Mouse (Mus musculus) kidney, postnatal 14 days (tissue): ENCODE measurements at regions not wholly inside any gene's neighbourhood (a gene's known extent, or its start where the extent isn't known, plus 50 kb on each side); places are given as distances from the start of the nearest gene placed in this dataset.

Source experiments
- DNase-seq: peaks from one replicate; pipeline ENCODE4 v3.0.0; 2022; ENCODE audit warnings: mixed read lengths

GRCm38 (mm10) chr1:157013669-157014048 is 74.2 kb upstream of the Ralgps2 start:
- no peak for DNase-seq

GRCm38 (mm10) chr1:157012950-157013668 is 73.7 kb upstream of the Ralgps2 start:
- DNase-seq, result no peak

GRCm38 (mm10) chr1:157011226-157011625 is 71.8 kb upstream of the Ralgps2 start:
- DNase-seq, result no peak

GRCm38 (mm10) chr1:157009427-157009826 is 70.0 kb upstream of the Ralgps2 start:
- DNase-seq, result peak; percentile 65

GRCm38 (mm10) chr1:157007891-157008730 is 68.7 kb upstream of the Ralgps2 start:
- peak; percentile 71 for DNase-seq

GRCm38 (mm10) chr1:157004312-157005074 is 65.1 kb upstream of the Ralgps2 start:
- DNase-seq, result no peak

- no peak for DNase-seq
Measured at GRCm38 (mm10) chr1:157003034-157003433, 63.6 kb upstream of the Ralgps2 start.

GRCm38 (mm10) chr1:157002258-157002657 is 62.8 kb upstream of the Ralgps2 start:
- no peak for DNase-seq

GRCm38 (mm10) chr1:157001008-157001660 is 61.7 kb upstream of the Ralgps2 start:
- no peak for DNase-seq

- DNase-seq, result no peak
Measured at GRCm38 (mm10) chr1:156999947-157000346, 60.5 kb upstream of the Ralgps2 start.

GRCm38 (mm10) chr1:156999272-156999671 is 59.8 kb upstream of the Ralgps2 start:
- DNase-seq, result no peak

- no peak for DNase-seq
Measured at GRCm38 (mm10) chr1:156997476-156998305, 58.3 kb upstream of the Ralgps2 start.

GRCm38 (mm10) chr1:156997033-156997432 is 57.6 kb upstream of the Ralgps2 start:
- no peak for DNase-seq

GRCm38 (mm10) chr1:156996084-156996880 is 56.9 kb upstream of the Ralgps2 start:
- peak; percentile 54 for DNase-seq

- DNase-seq, result no peak
Measured at GRCm38 (mm10) chr1:156995180-156995951, 55.9 kb upstream of the Ralgps2 start.

- DNase-seq, result no peak
Measured at GRCm38 (mm10) chr1:156994644-156995016, 55.2 kb upstream of the Ralgps2 start.

- DNase-seq, result no peak
Measured at GRCm38 (mm10) chr1:156994005-156994643, 54.7 kb upstream of the Ralgps2 start.

- DNase-seq, result no peak
Measured at GRCm38 (mm10) chr1:156993105-156993504, 53.7 kb upstream of the Ralgps2 start.

- no peak for DNase-seq
Measured at GRCm38 (mm10) chr1:156992536-156992935, 53.1 kb upstream of the Ralgps2 start.
